14 mouse cellular contexts compared by ENCODE assay signal in the genomic region with DNA sequence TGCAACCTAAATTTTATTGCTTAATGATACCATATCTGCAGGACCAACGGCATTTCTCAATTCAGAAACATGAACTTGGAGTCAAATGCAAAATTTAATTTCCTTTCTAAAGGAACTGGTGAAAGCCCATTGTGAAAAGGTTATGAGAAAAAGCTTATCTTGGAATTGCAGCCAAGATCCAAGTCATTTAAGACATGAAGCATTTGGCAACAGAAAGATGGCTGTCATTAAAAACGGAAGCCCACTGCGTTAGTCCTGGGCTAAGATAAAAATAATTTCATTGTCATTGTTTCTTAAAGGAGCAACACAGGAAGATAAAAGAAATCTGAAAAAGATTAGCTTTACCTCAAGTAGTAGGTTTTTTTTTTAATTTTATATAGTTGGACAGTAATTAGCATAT.
"Had no signal": no experiment of that assay in that cellular context is flagged by ENCODE, and none has a peak within 500 bp of the region (broad histone marks: within the 10 kb centered on the region; RNA-seq: fewer than 3 reads in every experiment).

No protein-coding gene starts in this region.

- H3K9ac ChIP-seq: limb, embryonic 12.5 days; limb, embryonic 15.5 days; liver, embryonic 14.5 days; liver, postnatal 0 days; lung, embryonic 14.5 days had no signal

- H3K4me2 ChIP-seq: limb, embryonic 12.5 days; limb, embryonic 15.5 days; liver, embryonic 11.5 days; lung, embryonic 14.5 days; midbrain, embryonic 11.5 days had no signal

- H3K27ac ChIP-seq: limb, embryonic 12.5 days; limb, embryonic 15.5 days; liver, embryonic 14.5 days had no signal

- H3K4me1 ChIP-seq: limb, embryonic 12.5 days; limb, embryonic 15.5 days had no signal

- H3K4me3 ChIP-seq: limb, embryonic 12.5 days; limb, embryonic 15.5 days had no signal

- DNase-seq: kidney, postnatal 4 days; left cerebral cortex, postnatal 4 days; liver, postnatal 0 days; lung, embryonic 14.5 days; lung, postnatal 10 days; lung, postnatal 4 days; midbrain, embryonic 14.5 days; thymus, adult 18-20 months; thymus, postnatal 36 days had no signal

- ATAC-seq: liver, postnatal 0 days had no signal

- H3K9me3 ChIP-seq: limb, embryonic 12.5 days; limb, embryonic 15.5 days had no signal

- H3K27me3 ChIP-seq: limb, embryonic 12.5 days; limb, embryonic 15.5 days had no signal

- H3K36me3 ChIP-seq: limb, embryonic 12.5 days; limb, embryonic 15.5 days had no signal
